Mouse (Mus musculus) kidney, embryonic 16.5 days (tissue): ENCODE measurements around the gene Phyhd1. TPM values are rescaled to one million over a fixed set of nuclear protein-coding genes. Genes with fewer than 3 reads are reported as not detected.

Experiments
- polyA plus RNA-seq: library from polyadenylated mRNA; unstranded; fragments of >200 nt; fragmentation: Nextera tagmentation; extraction: Ambion mirVana; gene quantifications from 2 replicates; pipeline ENCODE4 v1.2.1, GENCODE M21; 2015

The Phyhd1 gene
- polyA plus RNA-seq, 1 experiment from 2014 or later = 16.0 TPM

Other genes with a start within 250 kb of the Phyhd1 start
- 42.5 and 44.1 TPM in 2 replicates for gene Wdr34, start 217.3 kb upstream of the Phyhd1 start, polyA plus RNA-seq
- 430 and 458 TPM in 2 replicates for gene Set, start 208.8 kb upstream of the Phyhd1 start, polyA plus RNA-seq
- gene Pkn3, start 188.5 kb upstream of the Phyhd1 start, polyA plus RNA-seq = 13.5 and 15.9 TPM in 2 replicates
- 41.6 and 42.6 TPM in 2 replicates for gene Zdhhc12, start 172.6 kb upstream of the Phyhd1 start, polyA plus RNA-seq
- gene Zer1, start 141.6 kb upstream of the Phyhd1 start, polyA plus RNA-seq = 5.6 and 8.0 TPM in 2 replicates
- 8.2 and 12.3 TPM in 2 replicates for gene Tbc1d13, start 132.5 kb upstream of the Phyhd1 start, polyA plus RNA-seq
- 22.0 and 22.8 TPM in 2 replicates for gene Endog, start 94.7 kb upstream of the Phyhd1 start, polyA plus RNA-seq
- gene Spout1, start 87.7 kb upstream of the Phyhd1 start, polyA plus RNA-seq = 83.5 and 93.2 TPM in 2 replicates
- 12.0 and 13.4 TPM in 2 replicates for gene Kyat1, start 60.4 kb upstream of the Phyhd1 start, polyA plus RNA-seq
- gene Lrrc8a, start 28.5 kb upstream of the Phyhd1 start, polyA plus RNA-seq = 43.8 and 46.2 TPM in 2 replicates
- 0.45 TPM in 2 replicates for gene Gm28035, start 25.6 kb upstream of the Phyhd1 start, polyA plus RNA-seq
- gene Gm28038, start 14.8 kb downstream of the Phyhd1 start, polyA plus RNA-seq = not detected in 2 replicates
- 42.6 and 44.2 TPM in 2 replicates for gene Dolk, start 20.1 kb downstream of the Phyhd1 start, polyA plus RNA-seq
- gene Nup188, start 20.2 kb downstream of the Phyhd1 start, polyA plus RNA-seq = 37.6 and 47.9 TPM in 2 replicates
- gene Sh3glb2, start 93.1 kb downstream of the Phyhd1 start, polyA plus RNA-seq = 100 and 102 TPM in 2 replicates
- 32.0 and 34.9 TPM in 2 replicates for gene Miga2, start 98.0 kb downstream of the Phyhd1 start, polyA plus RNA-seq
- 44.2 and 46.8 TPM in 2 replicates for gene Dolpp1, start 126.1 kb downstream of the Phyhd1 start, polyA plus RNA-seq
- 40.9 and 44.2 TPM in 2 replicates for gene Crat, start 149.6 kb downstream of the Phyhd1 start, polyA plus RNA-seq
- gene Ptpa, start 149.8 kb downstream of the Phyhd1 start, polyA plus RNA-seq = 184 and 191 TPM in 2 replicates
- 2.2 and 2.9 TPM in 2 replicates for gene Ier5l, start 208.0 kb downstream of the Phyhd1 start, polyA plus RNA-seq